Mouse (Mus musculus): ENCODE results near the gene Sae1.

GRCm38 (mm10) chr7:16425721-16426120, 38.1 kb upstream of the Sae1 start:
- TF ChIP-seq CTCF (IDR thresholded peaks at IDR 0.05; ENCODE audit: insufficient read depth, low read length): no peak
- no peak for TF ChIP-seq POLR2A (IDR thresholded peaks at IDR 0.05; ENCODE audit: borderline replicate concordance, extremely low read depth, low read depth, low read length)

Measured in lung, adult 2 months (tissue).